Mouse (Mus musculus) forebrain, embryonic 12.5 days (tissue): ENCODE data around the gene Coil. TPM values are rescaled to one million over a fixed set of nuclear protein-coding genes. Genes with fewer than 3 reads are reported as not detected.
A peak's percentile ranks its signal among the peaks of the same experiment; 100 is the strongest.

Experiments
- ATAC-seq: fragments of 200-750 bp; cut with Nextera tagmentation; 2 replicates; pipeline ENCODE4 v1.8.0; 2017; ENCODE audit warnings: moderate TSS enrichment; ENCODE audit not compliant: low FRiP score
- H3K27ac ChIP-seq: fragments of 300-500 bp; sonication (generic); 2 replicates; pipeline ENCODE4 v1.5.1; 2016; ENCODE audit warnings: mild to moderate bottlenecking
- H3K27me3 ChIP-seq: fragments of 300-500 bp; sonication (generic); 2 replicates; pipeline ENCODE4 v1.6.1; 2016; ENCODE audit warnings: mild to moderate bottlenecking
- H3K36me3 ChIP-seq: fragments of 300-500 bp; sonication (generic); replicated peaks from 2 replicates; pipeline ENCODE4 v1.6.1; 2016; ENCODE audit warnings: mild to moderate bottlenecking
- H3K4me1 ChIP-seq: fragments of 300-500 bp; sonication (generic); 2 replicates; pipeline ENCODE4 v1.6.1; 2016
- H3K4me2 ChIP-seq: fragments of 300-500 bp; sonication (generic); 2 replicates; pipeline ENCODE4 v1.6.1; 2016; ENCODE audit warnings: mild to moderate bottlenecking, moderate library complexity
- H3K4me3 ChIP-seq: fragments of 300-500 bp; sonication (generic); replicated peaks from 2 replicates; pipeline ENCODE4 v1.5.1; 2016; ENCODE audit warnings: mild to moderate bottlenecking
- H3K9ac ChIP-seq: fragments of 300-500 bp; sonication (generic); 2 replicates; pipeline ENCODE4 v1.6.1; 2016; ENCODE audit warnings: mild to moderate bottlenecking
- H3K9me3 ChIP-seq: fragments of 300-500 bp; sonication (generic); 2 replicates; pipeline ENCODE4 v1.6.1; 2016
- WGBS: fragments of 180-500 bp; shearing (Covaris S2); methylation state at CpG from one replicate; pipeline ENCODE4 v1.1.7; 2016; 5-methylcytosine and 5-hydroxymethylcytosine counted together
- polyA plus RNA-seq: library from polyadenylated mRNA; unstranded; fragments of >200 nt; fragmentation: Nextera tagmentation; extraction: Ambion mirVana; gene quantifications from 2 replicates; pipeline ENCODE4 v1.2.1, GENCODE M21; 2016

The Coil gene
- polyA plus RNA-seq, 1 experiment from 2014 or later: 30.3 TPM

DNA sequence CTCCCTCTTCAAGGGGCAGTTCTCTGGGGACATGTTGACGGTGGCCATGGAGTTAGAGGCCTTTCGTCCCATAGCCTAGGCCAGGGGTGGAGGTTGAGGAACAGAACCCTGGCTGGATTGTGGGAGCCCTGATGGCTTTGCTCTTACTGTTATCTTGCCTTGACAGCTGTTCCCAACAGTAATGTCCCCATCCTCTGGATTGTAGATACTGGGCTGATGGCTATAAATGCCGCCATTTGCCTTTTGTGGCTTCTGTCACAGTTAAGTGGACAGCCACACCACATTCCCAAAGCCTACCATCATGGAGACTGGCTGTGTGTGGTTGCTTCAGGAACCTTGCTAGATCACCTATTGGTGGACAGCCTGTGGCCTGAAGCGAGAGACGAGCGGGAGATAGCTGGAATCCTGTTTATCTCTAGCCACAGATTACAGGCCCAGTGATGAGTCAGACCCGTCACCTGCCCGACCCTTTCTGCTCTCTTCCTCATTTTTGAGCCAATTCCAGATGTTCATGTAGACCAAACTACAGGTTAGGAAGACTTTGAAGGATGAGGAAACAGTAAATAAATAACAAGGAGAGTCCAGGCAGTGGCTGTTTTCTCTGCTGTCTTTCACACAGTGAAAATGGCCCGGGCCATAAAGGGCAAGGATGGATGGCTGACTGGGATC lies 47.6 kb downstream of the Coil start:
- Histone ChIP-seq H3K4me1 (no peaks in the 10 kb centered on the region), H3K4me3 (no peak overlapping the region)

GRCm38 (mm10) chr11:89020681-89021305 lies 50.7 kb downstream of the Coil start:
- H3K36me3 ChIP-seq: no peaks in the 10 kb centered on the region
- no peak overlapping the region for H3K9ac ChIP-seq
- WGBS: 76% methylated on average over 9 of the region's 9 CpGs
- ATAC-seq: no peak
- H3K9me3 ChIP-seq: no peaks in the 10 kb centered on the region
- H3K27ac ChIP-seq: no peak overlapping the region
- H3K4me1 ChIP-seq: no peaks in the 10 kb centered on the region
- no peaks in the 10 kb centered on the region for H3K27me3 ChIP-seq
- H3K4me3 ChIP-seq: no peak overlapping the region
- H3K4me2 ChIP-seq: no peak overlapping the region

More for the DNA sequence above, 47.6 kb downstream of the Coil start:
- Histone ChIP-seq H3K4me2 (no peak overlapping the region), H3K9ac (no peak overlapping the region), H3K27ac (no peak overlapping the region), H3K27me3 (no peaks in the 10 kb centered on the region), H3K36me3 (no peaks in the 10 kb centered on the region), H3K9me3 (no peaks in the 10 kb centered on the region)
- 93% methylated on average over 9 of the region's 9 CpGs for WGBS
- ATAC-seq: no peak

DNA sequence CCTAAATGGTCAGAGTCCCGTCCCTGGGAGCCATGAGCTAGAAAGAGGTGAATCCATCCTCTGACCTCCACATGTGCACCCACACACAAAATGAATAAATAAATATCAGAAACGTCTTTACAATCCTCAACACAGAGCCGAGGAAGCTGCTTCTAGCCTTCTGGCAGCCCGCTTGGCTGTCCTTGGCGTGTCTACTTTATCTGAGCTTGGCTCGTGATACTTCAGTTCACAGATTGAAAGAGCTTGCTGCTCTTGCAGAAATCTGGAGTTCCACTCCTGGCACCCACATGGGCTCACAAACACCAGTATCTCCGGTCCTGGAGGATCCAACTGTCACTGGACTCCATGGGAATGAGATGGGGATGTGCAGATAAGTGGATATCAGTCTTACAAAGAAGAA lies 51.6 kb downstream of the Coil start:
- no peak overlapping the region for H3K4me3 ChIP-seq
- 83% methylated on average over 7 of the region's 7 CpGs for WGBS
- no peak for ATAC-seq
- no peak overlapping the region for H3K27ac ChIP-seq
- H3K27me3 ChIP-seq: no peaks in the 10 kb centered on the region
- H3K36me3 ChIP-seq: no peaks in the 10 kb centered on the region
- H3K4me2 ChIP-seq: no peak overlapping the region
- H3K4me1 ChIP-seq: no peaks in the 10 kb centered on the region
- H3K9ac ChIP-seq: no peak overlapping the region
- H3K9me3 ChIP-seq: no peaks in the 10 kb centered on the region

DNA sequence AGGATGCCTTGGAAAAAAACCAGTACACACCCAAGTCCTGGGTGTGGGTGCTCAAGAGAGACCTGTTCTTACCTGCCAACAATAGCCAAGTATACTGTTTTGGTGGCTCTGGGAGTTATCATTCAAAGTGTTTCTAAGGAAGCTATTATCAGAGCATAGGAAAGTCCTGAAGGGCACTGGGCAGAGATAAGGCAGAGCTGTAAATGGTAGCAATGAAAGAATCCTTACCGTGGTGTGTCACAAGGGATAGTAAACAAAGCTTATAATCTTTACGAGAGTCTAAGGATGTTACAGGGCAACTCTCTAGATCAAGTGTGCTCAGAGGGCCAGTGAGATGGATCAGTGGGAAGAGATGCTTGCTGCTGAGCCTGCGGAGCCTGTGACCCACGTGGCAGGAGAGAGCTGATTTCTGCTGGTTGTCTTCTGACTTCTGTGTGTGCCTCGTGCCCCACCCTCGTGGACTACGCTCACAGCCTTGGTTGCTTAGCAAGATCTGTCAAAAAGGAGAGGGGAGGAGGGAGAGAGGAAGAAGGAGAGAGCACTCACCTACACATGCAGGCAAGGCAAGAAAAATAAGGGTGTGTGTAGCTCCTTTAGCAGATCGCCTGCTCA lies 52.2 kb downstream of the Coil start:
- Histone ChIP-seq H3K27me3 (no peaks in the 10 kb centered on the region), H3K36me3 (no peaks in the 10 kb centered on the region), H3K9me3 (no peaks in the 10 kb centered on the region), H3K9ac (no peak overlapping the region), H3K4me1 (no peaks in the 10 kb centered on the region), H3K4me3 (no peak overlapping the region), H3K27ac (no peak overlapping the region), H3K4me2 (no peak overlapping the region)
- 77% methylated on average over 8 of the region's 8 CpGs for WGBS
- no peak for ATAC-seq

GRCm38 (mm10) chr11:89023477-89023876 lies 53.4 kb downstream of the Coil start:
- H3K27ac ChIP-seq: no peak overlapping the region
- WGBS: 77% methylated on average over 10 of the region's 10 CpGs
- no peak overlapping the region for H3K4me2 ChIP-seq
- no peak for ATAC-seq
- H3K4me1 ChIP-seq: no peaks in the 10 kb centered on the region
- H3K27me3 ChIP-seq: no peaks in the 10 kb centered on the region
- H3K4me3 ChIP-seq: no peak overlapping the region
- no peak overlapping the region for H3K9ac ChIP-seq
- H3K9me3 ChIP-seq: no peaks in the 10 kb centered on the region
- H3K36me3 ChIP-seq: no peaks in the 10 kb centered on the region

GRCm38 (mm10) chr11:89024181-89024881 lies 54.3 kb downstream of the Coil start:
- H3K9me3 ChIP-seq: no peaks in the 10 kb centered on the region
- no peak overlapping the region for H3K9ac ChIP-seq
- WGBS: 81% methylated on average over 11 of the region's 11 CpGs
- H3K4me1 ChIP-seq: no peaks in the 10 kb centered on the region
- H3K4me2 ChIP-seq: no peak overlapping the region
- no peaks in the 10 kb centered on the region for H3K36me3 ChIP-seq
- H3K27ac ChIP-seq: 0 out of 2 replicates have a peak overlapping the region, but pooled peaks have one; percentile 6
- H3K4me3 ChIP-seq: no peak overlapping the region
- no peaks in the 10 kb centered on the region for H3K27me3 ChIP-seq
- no peak for ATAC-seq

- no peak overlapping the region for H3K4me3 ChIP-seq
- no peak for ATAC-seq
- no peaks in the 10 kb centered on the region for H3K4me1 ChIP-seq
- no peaks in the 10 kb centered on the region for H3K36me3 ChIP-seq
- no peaks in the 10 kb centered on the region for H3K9me3 ChIP-seq
- H3K4me2 ChIP-seq: no peak overlapping the region
- no peaks in the 10 kb centered on the region for H3K27me3 ChIP-seq
- H3K9ac ChIP-seq: no peak overlapping the region
- H3K27ac ChIP-seq: no peak overlapping the region
- 73% methylated on average over 3 of the region's 3 CpGs for WGBS
These were observed 55.6 kb downstream of the Coil start for GRCm38 (mm10) chr11:89025603-89026002.

- Histone ChIP-seq H3K4me1 (no peaks in the 10 kb centered on the region), H3K27me3 (no peaks in the 10 kb centered on the region), H3K36me3 (no peaks in the 10 kb centered on the region), H3K9ac (no peak overlapping the region), H3K9me3 (no peaks in the 10 kb centered on the region), H3K27ac (no peak overlapping the region), H3K4me2 (no peak overlapping the region), H3K4me3 (no peak overlapping the region)
- ATAC-seq: no peak
- 96% methylated on average over 3 of the region's 3 CpGs for WGBS
These were observed 56.1 kb downstream of the Coil start for GRCm38 (mm10) chr11:89026117-89026516.

DNA sequence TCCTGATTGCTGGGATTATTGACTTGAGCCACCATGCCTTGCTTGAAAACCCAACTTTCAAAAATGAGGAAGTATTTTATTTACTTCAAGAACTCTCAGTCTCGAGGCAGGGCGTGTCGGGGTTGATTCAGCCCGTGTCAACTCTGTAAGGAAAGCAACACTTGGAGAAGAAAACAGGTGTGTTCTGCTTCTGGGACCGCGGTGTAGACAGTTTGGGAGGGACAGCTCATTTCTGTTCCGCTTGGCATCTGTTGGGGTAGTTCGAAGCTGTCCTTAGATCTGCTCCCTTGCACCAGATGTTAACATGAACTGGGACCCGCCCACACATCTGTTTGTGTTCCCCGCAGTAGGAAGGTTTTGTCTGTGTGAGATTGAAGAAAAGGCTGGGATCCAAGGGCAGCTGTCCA lies 57.9 kb downstream of the Coil start:
- Histone ChIP-seq H3K4me1 (no peaks in the 10 kb centered on the region), H3K4me3 (no peak overlapping the region), H3K36me3 (no peaks in the 10 kb centered on the region), H3K9ac (no peak overlapping the region), H3K9me3 (no peaks in the 10 kb centered on the region), H3K27me3 (no peaks in the 10 kb centered on the region), H3K27ac (no peak overlapping the region), H3K4me2 (no peak overlapping the region)
- 81% methylated on average over 10 of the region's 10 CpGs for WGBS
- no peak for ATAC-seq

- no peak overlapping the region for H3K4me2 ChIP-seq
- 68% methylated on average over 10 of the region's 10 CpGs for WGBS
- no peak for ATAC-seq
- H3K36me3 ChIP-seq: no peaks in the 10 kb centered on the region
- no peak overlapping the region for H3K27ac ChIP-seq
- no peaks in the 10 kb centered on the region for H3K4me1 ChIP-seq
- no peak overlapping the region for H3K4me3 ChIP-seq
- no peaks in the 10 kb centered on the region for H3K27me3 ChIP-seq
- no peak overlapping the region for H3K9ac ChIP-seq
- no peaks in the 10 kb centered on the region for H3K9me3 ChIP-seq
These were observed 58.9 kb downstream of the Coil start for GRCm38 (mm10) chr11:89028871-89029405.

DNA sequence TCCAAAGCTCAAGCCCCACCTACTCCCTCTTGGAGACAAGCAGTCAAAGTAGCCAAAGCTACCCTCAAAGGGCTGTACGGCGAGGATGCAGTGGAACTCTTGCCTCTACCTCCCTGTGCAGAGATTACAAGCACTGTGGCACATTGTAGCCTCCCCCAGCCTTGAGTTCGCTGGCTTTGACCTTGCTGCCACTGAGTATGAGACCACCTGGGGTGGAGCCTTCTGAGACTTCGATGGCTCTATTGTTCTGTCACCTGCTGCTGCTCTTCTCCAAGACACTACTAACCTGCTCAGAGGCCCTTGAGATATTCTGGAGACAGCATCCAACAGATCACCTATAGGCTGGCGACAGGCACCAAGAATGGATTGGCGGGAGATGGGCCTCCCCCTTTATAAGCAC lies 60.5 kb downstream of the Coil start:
- WGBS: 79% methylated on average over 6 of the region's 6 CpGs
- ATAC-seq: no peak
- Histone ChIP-seq H3K4me3 (no peak overlapping the region), H3K9ac (no peak overlapping the region), H3K27me3 (no peaks in the 10 kb centered on the region), H3K36me3 (no peaks in the 10 kb centered on the region), H3K4me2 (no peak overlapping the region), H3K4me1 (no peaks in the 10 kb centered on the region), H3K27ac (no peak overlapping the region), H3K9me3 (no peaks in the 10 kb centered on the region)

- ATAC-seq: no peak
- Histone ChIP-seq H3K27ac (no peak overlapping the region), H3K4me3 (no peak overlapping the region), H3K27me3 (no peaks in the 10 kb centered on the region), H3K4me1 (no peaks in the 10 kb centered on the region), H3K36me3 (no peaks in the 10 kb centered on the region), H3K4me2 (no peak overlapping the region), H3K9ac (no peak overlapping the region), H3K9me3 (no peaks in the 10 kb centered on the region)
- 75% methylated on average over 1 of the region's 1 CpGs for WGBS
These were observed 61.1 kb downstream of the Coil start for GRCm38 (mm10) chr11:89031189-89031588.
